Mouse (Mus musculus): ENCODE data around the gene Camta1. TPM values are rescaled to one million over a fixed set of nuclear protein-coding genes. Genes with fewer than 3 reads are reported as not detected.

Gene Camta1
- polyA plus RNA-seq, 1 experiment: 155 TPM

DNA sequence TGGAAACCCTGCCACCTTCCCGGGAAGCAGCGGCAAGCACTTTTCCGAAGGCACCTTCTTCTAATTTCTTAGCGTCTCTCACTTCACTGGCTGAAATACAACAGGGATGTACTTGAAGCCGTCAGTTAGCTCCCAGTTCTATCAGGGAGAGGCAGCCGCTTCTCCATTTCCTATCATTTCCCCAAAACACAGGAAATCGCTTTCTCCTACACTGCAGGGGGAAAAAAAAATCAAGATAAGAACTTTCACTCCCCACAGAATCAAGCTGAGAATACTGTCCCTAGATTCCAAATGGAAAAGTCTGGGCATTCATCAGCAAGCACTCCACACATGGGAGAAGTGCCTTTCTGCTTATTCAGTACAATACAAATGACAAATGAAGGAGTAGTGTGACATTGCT lies 2.4 kb downstream of the Camta1 start:
- 0 out of 2 replicates have a peak, but pooled peaks cover 2% of the 10 kb centered on the region for H3K4me1 ChIP-seq (ENCODE audit: control insufficient read depth, insufficient read depth, low read length)
- WGBS: 92% methylated on average over 7 of the region's 7 CpGs
- H3K27me3 ChIP-seq (ENCODE audit: control insufficient read depth, insufficient read depth, low read length): no peaks in the 10 kb centered on the region
- DNase-seq: no peak
- no peak overlapping the region for H3K4me3 ChIP-seq (replicated peaks; ENCODE audit: insufficient read depth, low read depth, low read length)
- no peak for TF ChIP-seq POLR2A (IDR thresholded peaks at IDR 0.05; ENCODE audit: borderline replicate concordance, insufficient read depth, low read length)
- no peak for TF ChIP-seq CTCF (IDR thresholded peaks at IDR 0.05; ENCODE audit: borderline replicate concordance, insufficient read depth, low read depth, low read length)
- H3K27ac ChIP-seq (ENCODE audit: insufficient read depth, low read length): no peak overlapping the region

- peak in 1 of 2 experiments; percentile 55 for DNase-seq
- H3K27me3 ChIP-seq (ENCODE audit: control insufficient read depth, insufficient read depth, low read length): no peaks in the 10 kb centered on the region
- TF ChIP-seq POLR2A (IDR thresholded peaks at IDR 0.05; ENCODE audit: borderline replicate concordance, insufficient read depth, low read length): no peak
- TF ChIP-seq CTCF (IDR thresholded peaks at IDR 0.05; ENCODE audit: borderline replicate concordance, insufficient read depth, low read depth, low read length): peak; percentile 54; the same call in 1 of the 2 replicates
Observed at GRCm38 (mm10) chr4:151853949-151854348, 7.7 kb downstream of the Camta1 start.

GRCm38 (mm10) chr4:151851179-151851578 lies 10.5 kb downstream of the Camta1 start:
- H3K27ac ChIP-seq (ENCODE audit: insufficient read depth, low read length): no peak overlapping the region
- no peak for DNase-seq
- 65% methylated on average over 2 of the region's 2 CpGs for WGBS
- H3K27me3 ChIP-seq (ENCODE audit: control insufficient read depth, insufficient read depth, low read length): no peaks in the 10 kb centered on the region
- H3K4me1 ChIP-seq (ENCODE audit: control insufficient read depth, insufficient read depth, low read length): no peaks in the 10 kb centered on the region
- TF ChIP-seq POLR2A (IDR thresholded peaks at IDR 0.05; ENCODE audit: borderline replicate concordance, insufficient read depth, low read length): no peak
- TF ChIP-seq CTCF (IDR thresholded peaks at IDR 0.05; ENCODE audit: borderline replicate concordance, insufficient read depth, low read depth, low read length): peak; percentile 40; the same call in 1 of the 2 replicates
- H3K4me3 ChIP-seq (replicated peaks; ENCODE audit: insufficient read depth, low read depth, low read length): no peak overlapping the region

More at GRCm38 (mm10) chr4:151853949-151854348, 7.7 kb downstream of the Camta1 start:
- no peaks in the 10 kb centered on the region for H3K4me1 ChIP-seq (ENCODE audit: control insufficient read depth, insufficient read depth, low read length)
- no peak overlapping the region for H3K27ac ChIP-seq (ENCODE audit: insufficient read depth, low read length)
- H3K4me3 ChIP-seq (replicated peaks; ENCODE audit: insufficient read depth, low read depth, low read length): no peak overlapping the region
- 50% methylated on average over 3 of the region's 3 CpGs for WGBS

DNA sequence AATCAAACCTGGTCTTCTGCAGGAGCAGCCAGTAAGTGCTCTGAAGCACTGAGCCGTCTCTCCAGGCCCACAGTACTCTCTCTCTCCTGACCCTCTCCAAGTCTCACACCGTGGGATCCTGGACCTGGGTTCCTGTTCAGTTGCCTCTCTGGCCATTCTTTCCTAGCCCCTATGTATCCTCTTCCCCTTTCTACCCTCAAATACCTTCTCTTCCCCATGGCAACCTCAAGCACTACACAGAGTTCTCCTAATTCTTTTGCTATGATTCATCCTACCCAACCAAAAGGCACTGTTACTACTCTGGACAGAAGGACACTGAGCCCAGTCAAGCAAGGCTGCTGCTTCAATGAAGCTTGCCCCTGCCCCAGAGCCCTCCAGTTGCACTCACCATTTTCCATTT lies 19.1 kb downstream of the Camta1 start:
- no peak for DNase-seq
- TF ChIP-seq POLR2A (IDR thresholded peaks at IDR 0.05; ENCODE audit: borderline replicate concordance, insufficient read depth, low read length): no peak
- 49% methylated on average over 2 of the region's 2 CpGs for WGBS
- no peak overlapping the region for H3K4me3 ChIP-seq (replicated peaks; ENCODE audit: insufficient read depth, low read depth, low read length)
- H3K4me1 ChIP-seq (ENCODE audit: control insufficient read depth, insufficient read depth, low read length): peaks cover 19% of the 10 kb centered on the region
- H3K27me3 ChIP-seq (ENCODE audit: control insufficient read depth, insufficient read depth, low read length): no peaks in the 10 kb centered on the region
- H3K27ac ChIP-seq (ENCODE audit: insufficient read depth, low read length): no peak overlapping the region

DNA sequence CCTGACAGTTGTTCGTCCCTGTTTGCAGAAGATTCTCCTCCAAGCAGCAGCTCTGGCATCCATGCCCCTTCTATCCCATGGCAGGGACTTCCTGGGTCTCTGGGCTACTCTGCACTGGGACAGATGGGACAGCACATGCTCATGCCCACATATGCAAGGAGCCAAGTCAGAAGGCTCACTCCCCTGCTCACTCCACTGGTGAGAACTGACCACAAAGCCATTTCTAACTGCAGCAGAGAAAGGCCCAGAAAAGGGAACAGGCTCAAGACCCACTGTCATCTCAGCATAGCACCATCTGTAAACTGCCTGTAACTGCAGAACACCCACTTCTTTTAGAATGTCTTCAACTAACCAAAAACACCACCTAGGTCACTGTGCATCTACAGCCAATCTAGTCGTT lies 23.2 kb downstream of the Camta1 start:
- 35% methylated on average over 2 of the region's 2 CpGs for WGBS

DNA sequence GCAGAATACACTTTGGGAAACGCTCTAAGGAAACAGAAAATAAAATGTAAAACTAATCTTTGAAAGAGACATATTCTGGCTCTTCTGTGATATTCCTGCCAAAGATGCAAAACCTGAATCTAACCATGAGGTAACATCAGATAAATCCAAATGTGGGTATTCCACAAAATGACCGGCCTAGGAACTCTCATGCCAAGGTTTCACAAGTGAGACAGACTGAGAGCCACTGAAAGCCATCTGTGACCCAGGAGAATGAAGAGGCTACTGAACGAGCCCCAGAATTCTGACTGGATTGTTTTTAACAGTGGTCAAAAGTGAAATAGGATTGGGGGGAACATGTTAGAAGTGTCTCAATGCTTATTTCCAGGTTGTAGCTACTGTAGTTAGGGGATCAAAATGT lies 25.8 kb downstream of the Camta1 start:
- 50% methylated on average over 3 of the region's 3 CpGs for WGBS
- TF ChIP-seq POLR2A (IDR thresholded peaks at IDR 0.05; ENCODE audit: borderline replicate concordance, insufficient read depth, low read length) (no peak), CTCF (IDR thresholded peaks at IDR 0.05; ENCODE audit: borderline replicate concordance, insufficient read depth, low read depth, low read length) (no peak)

More for the DNA sequence above, 23.2 kb downstream of the Camta1 start:
- Histone ChIP-seq H3K4me3 (replicated peaks; ENCODE audit: insufficient read depth, low read depth, low read length) (no peak overlapping the region), H3K4me1 (ENCODE audit: control insufficient read depth, insufficient read depth, low read length) (peaks cover 40% of the 10 kb centered on the region), H3K27me3 (ENCODE audit: control insufficient read depth, insufficient read depth, low read length) (no peaks in the 10 kb centered on the region), H3K27ac (ENCODE audit: insufficient read depth, low read length) (no peak overlapping the region)
- DNase-seq: peak; percentile 46 to 63
- TF ChIP-seq POLR2A (IDR thresholded peaks at IDR 0.05; ENCODE audit: borderline replicate concordance, insufficient read depth, low read length) (no peak), CTCF (IDR thresholded peaks at IDR 0.05; ENCODE audit: borderline replicate concordance, insufficient read depth, low read depth, low read length) (no peak)

DNA sequence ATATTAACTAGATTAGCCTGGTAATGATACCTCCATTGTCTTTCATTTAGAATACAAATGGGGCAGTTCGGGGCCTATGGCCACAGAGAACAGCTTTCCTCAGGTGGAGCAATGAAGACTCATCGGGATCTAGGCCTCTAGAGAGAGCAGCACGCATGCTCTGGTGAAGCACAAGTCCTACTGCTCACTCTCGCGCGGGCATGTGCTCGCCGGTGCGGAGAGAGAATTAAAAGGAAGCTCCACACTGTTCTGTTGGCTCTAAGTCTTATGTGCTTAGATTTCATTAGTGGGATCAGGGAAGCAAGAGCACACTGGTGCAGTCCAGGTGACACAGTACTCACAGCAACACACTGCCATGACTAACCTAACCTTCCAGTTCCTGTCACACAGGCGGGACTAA lies 27.1 kb downstream of the Camta1 start:
- WGBS: 17% methylated on average over 10 of the region's 10 CpGs
- H3K27me3 ChIP-seq (ENCODE audit: control insufficient read depth, insufficient read depth, low read length): no peaks in the 10 kb centered on the region
- H3K4me1 ChIP-seq (ENCODE audit: control insufficient read depth, insufficient read depth, low read length): peaks cover 36% of the 10 kb centered on the region
- no peak overlapping the region for H3K27ac ChIP-seq (ENCODE audit: insufficient read depth, low read length)
- no peak overlapping the region for H3K4me3 ChIP-seq (replicated peaks; ENCODE audit: insufficient read depth, low read depth, low read length)
- no peak for TF ChIP-seq POLR2A (IDR thresholded peaks at IDR 0.05; ENCODE audit: borderline replicate concordance, insufficient read depth, low read length)
- no peak for TF ChIP-seq CTCF (IDR thresholded peaks at IDR 0.05; ENCODE audit: borderline replicate concordance, insufficient read depth, low read depth, low read length)
- peak; percentile 48 to 66 for DNase-seq

More for the DNA sequence above, 25.8 kb downstream of the Camta1 start:
- no peak overlapping the region for H3K27ac ChIP-seq (ENCODE audit: insufficient read depth, low read length)
- no peak overlapping the region for H3K4me3 ChIP-seq (replicated peaks; ENCODE audit: insufficient read depth, low read depth, low read length)
- peaks cover 37% of the 10 kb centered on the region for H3K4me1 ChIP-seq (ENCODE audit: control insufficient read depth, insufficient read depth, low read length)
- peak in 1 of 2 experiments; percentile 57 for DNase-seq
- H3K27me3 ChIP-seq (ENCODE audit: control insufficient read depth, insufficient read depth, low read length): no peaks in the 10 kb centered on the region

DNA sequence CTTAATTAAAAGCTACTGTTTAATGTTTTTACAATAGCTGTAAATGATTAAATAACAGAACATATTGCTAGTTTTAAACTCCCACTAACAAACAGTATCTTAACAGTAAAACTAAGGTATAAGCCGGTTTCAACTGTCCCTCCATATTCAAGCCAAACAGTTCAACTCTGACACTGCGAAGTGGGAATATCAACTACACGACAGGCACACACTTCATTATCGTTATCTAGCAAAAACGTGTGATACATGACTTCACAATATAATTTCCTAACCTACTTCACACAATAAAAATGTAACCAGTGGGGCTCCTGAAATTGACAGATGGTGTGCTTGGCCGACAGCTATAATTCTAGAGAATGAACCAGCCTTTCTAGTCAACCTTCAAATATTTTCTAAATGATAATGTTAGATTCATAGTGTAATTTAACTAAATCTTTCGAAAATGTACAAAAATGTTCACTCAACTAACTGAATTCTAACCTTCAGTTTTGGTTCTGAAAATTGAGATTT lies 27.7 kb downstream of the Camta1 start:
- 30% methylated on average over 7 of the region's 7 CpGs for WGBS
- Histone ChIP-seq H3K4me1 (ENCODE audit: control insufficient read depth, insufficient read depth, low read length) (peaks cover 36% of the 10 kb centered on the region), H3K27ac (ENCODE audit: insufficient read depth, low read length) (no peak overlapping the region), H3K4me3 (replicated peaks; ENCODE audit: insufficient read depth, low read depth, low read length) (no peak overlapping the region), H3K27me3 (ENCODE audit: control insufficient read depth, insufficient read depth, low read length) (no peaks in the 10 kb centered on the region)
- peak; percentile 35 to 76 for DNase-seq
- no peak for TF ChIP-seq POLR2A (IDR thresholded peaks at IDR 0.05; ENCODE audit: borderline replicate concordance, insufficient read depth, low read length)
- no peak for TF ChIP-seq CTCF (IDR thresholded peaks at IDR 0.05; ENCODE audit: borderline replicate concordance, insufficient read depth, low read depth, low read length)
